Mouse (Mus musculus) kidney, adult 2 months (tissue): ENCODE measurements around the gene Pum1.

Experiments
- CTCF ChIP-seq: fragments of 200-500 bp; conservative IDR thresholded peaks from 2 replicates; pipeline ENCODE4 v1.5.1; 2011; ENCODE audit warnings: low read depth, mild to moderate bottlenecking, control low read depth, low read length, moderate library complexity, mixed read lengths; ENCODE audit not compliant: insufficient read depth, insufficient read length
- POLR2A ChIP-seq: fragments of 200-500 bp; IDR thresholded peaks from one replicate; pipeline ENCODE4 v1.6.1; 2011; ENCODE audit warnings: low read depth, low read length, control low read depth

- TF ChIP-seq CTCF (no peak), POLR2A (no peak)
Observed at GRCm38 (mm10) chr4:130719348-130719747, 56.2 kb downstream of the Pum1 start.
